Mouse (Mus musculus) spleen, postnatal 14 days (tissue): Measurements from ENCODE around the gene Ankrd33.
"Not testable (repeated sequence)": the region's sequence is repeated elsewhere in the genome, so short reads cannot be mapped to it uniquely, and the experiment has no call there.

Source experiments
- DNase-seq, 2 experiments: peaks; one replicate each; pipeline ENCODE4 v3.0.0; 2021 to 2022; ENCODE audit warnings: low spot score in 2 of 2

The Ankrd33 gene

GRCm38 (mm10) chr15:101086956-101087355, 28.6 kb upstream of the Ankrd33 start:
- DNase-seq: no peak

GRCm38 (mm10) chr15:101088291-101088690, 27.3 kb upstream of the Ankrd33 start:
- DNase-seq: no peak

- DNase-seq: no peak
Measured at GRCm38 (mm10) chr15:101091551-101091950, 24.0 kb upstream of the Ankrd33 start.

GRCm38 (mm10) chr15:101092121-101092828, 23.3 kb upstream of the Ankrd33 start:
- no peak for DNase-seq

- DNase-seq: no peak
Measured at GRCm38 (mm10) chr15:101092829-101093648, 22.5 kb upstream of the Ankrd33 start.

GRCm38 (mm10) chr15:101093988-101094387, 21.6 kb upstream of the Ankrd33 start:
- no peak for DNase-seq

- DNase-seq: no peak
Measured at GRCm38 (mm10) chr15:101094979-101095378, 20.6 kb upstream of the Ankrd33 start.

GRCm38 (mm10) chr15:101095392-101095791, 20.2 kb upstream of the Ankrd33 start:
- no peak for DNase-seq

- no peak for DNase-seq
Measured at GRCm38 (mm10) chr15:101097985-101098651, 17.4 kb upstream of the Ankrd33 start.

- no peak for DNase-seq
Measured at GRCm38 (mm10) chr15:101100996-101101395, 14.6 kb upstream of the Ankrd33 start.

GRCm38 (mm10) chr15:101103605-101104304, 11.8 kb upstream of the Ankrd33 start:
- no peak for DNase-seq

- DNase-seq: peak; percentile 33 to 61
Measured at GRCm38 (mm10) chr15:101105496-101105994, 10.0 kb upstream of the Ankrd33 start.

- DNase-seq: no peak
Measured at GRCm38 (mm10) chr15:101106011-101106410, 9.5 kb upstream of the Ankrd33 start.

- DNase-seq: no peak
Measured at GRCm38 (mm10) chr15:101107906-101108671, 7.5 kb upstream of the Ankrd33 start.

- no peak for DNase-seq
Measured at GRCm38 (mm10) chr15:101113176-101113575, 2.4 kb upstream of the Ankrd33 start.

- not testable (repeated sequence) for DNase-seq
Measured at GRCm38 (mm10) chr15:101113778-101114177, 1.8 kb upstream of the Ankrd33 start.

GRCm38 (mm10) chr15:101118399-101119125, 3.0 kb downstream of the Ankrd33 start:
- DNase-seq: no peak

- no peak for DNase-seq
Measured at GRCm38 (mm10) chr15:101121411-101122289, 6.1 kb downstream of the Ankrd33 start.

- no peak for DNase-seq
Measured at GRCm38 (mm10) chr15:101122290-101122589, 6.7 kb downstream of the Ankrd33 start.
